Mouse (Mus musculus) liver, embryonic 14.5 days (tissue): ENCODE results near the gene Carns1. TPM values are rescaled to one million over a fixed set of nuclear protein-coding genes. Genes with fewer than 3 reads are reported as not detected.
A peak's percentile ranks its signal among the peaks of the same experiment; 100 is the strongest.

Experiments used
- ATAC-seq: fragments of 200-750 bp; cut with Nextera tagmentation; 2 replicates; pipeline ENCODE4 v1.8.0; 2017; ENCODE audit warnings: moderate number of reproducible peaks, mild to moderate bottlenecking, moderate library complexity; ENCODE audit not compliant: insufficient read depth
- DNase-seq, 3 experiments: peaks; one replicate each; pipeline ENCODE4 v3.0.0-alpha.2; 2012 to 2013; ENCODE audit warnings: low read depth in 3 of 3, low spot score in 3 of 3
- H3K27ac ChIP-seq: fragments of 300-500 bp; sonication (generic); 2 replicates; pipeline ENCODE4 v1.5.1; 2014; ENCODE audit warnings: moderate library complexity, mild to moderate bottlenecking, control low read depth, inconsistent platforms
- H3K27me3 ChIP-seq: fragments of 300-500 bp; sonication (generic); 2 replicates; pipeline ENCODE4 v1.6.1; 2014; ENCODE audit warnings: mild to moderate bottlenecking, low read length, moderate library complexity; ENCODE audit not compliant: control insufficient read depth, insufficient read depth
- H3K36me3 ChIP-seq: fragments of 300-500 bp; sonication (generic); replicated peaks from 2 replicates; pipeline ENCODE4 v1.6.1; 2014; ENCODE audit warnings: low read depth; ENCODE audit not compliant: control insufficient read depth, insufficient read depth
- H3K4me1 ChIP-seq, 2 experiments: fragments of 200-500 bp in 1 of 2; fragments of 300-500 bp in 1 of 2; sonication (generic) in 1 of 2; replicated peaks; 2 replicates each; pipeline ENCODE4 v1.6.1; 2012 to 2014; ENCODE audit warnings: antibody characterized with exemption in 1 of 2, inconsistent platforms in 1 of 2, low read length in 1 of 2; ENCODE audit not compliant: control insufficient read depth in 2 of 2, insufficient read depth in 2 of 2
- H3K4me2 ChIP-seq: fragments of 300-500 bp; sonication (generic); 2 replicates; pipeline ENCODE4 v1.6.1; 2014; ENCODE audit warnings: low read depth, mild to moderate bottlenecking, control low read depth, moderate library complexity
- H3K4me3 ChIP-seq, 2 experiments: fragments of 200-500 bp in 1 of 2; fragments of 300-500 bp in 1 of 2; sonication (generic) in 1 of 2; 2 replicates each; pipeline ENCODE4 v1.5.1; 2012 to 2014; ENCODE audit warnings: low read depth in 2 of 2, low read length in 2 of 2, mild to moderate bottlenecking in 2 of 2, control low read depth in 1 of 2, inconsistent platforms in 1 of 2, moderate library complexity in 1 of 2; ENCODE audit not compliant: insufficient read depth in 1 of 2
- H3K9ac ChIP-seq: fragments of 300-500 bp; sonication (generic); replicated peaks from 2 replicates; pipeline ENCODE4 v1.6.1; 2014; ENCODE audit warnings: mild to moderate bottlenecking, control low read depth, moderate library complexity
- H3K9me3 ChIP-seq: fragments of 300-500 bp; sonication (generic); 2 replicates; pipeline ENCODE4 v1.6.1; 2016; ENCODE audit warnings: low read length, mixed read lengths; ENCODE audit not compliant: control insufficient read depth
- CTCF ChIP-seq: IDR thresholded peaks from 2 replicates; pipeline ENCODE4 v1.5.1; 2016; ENCODE audit warnings: antibody characterized with exemption, low read depth, control low read depth
- EP300 ChIP-seq: IDR thresholded peaks from 2 replicates; pipeline ENCODE4 v1.6.1; 2016; ENCODE audit warnings: antibody characterized with exemption, low read depth
- WGBS: fragments of 180-500 bp; shearing (Covaris S2); extraction: QIAGEN DNeasy Blood & Tissue Kit; methylation state at CpG from one replicate; pipeline ENCODE4 v1.1.7; 2014; ENCODE audit not compliant: insufficient replicate concordance; 5-methylcytosine and 5-hydroxymethylcytosine counted together
- polyA plus RNA-seq, 2 experiments: library from polyadenylated mRNA; depleted of rRNA in 1 of 2; stranded (reverse) in 1 of 2; unstranded in 1 of 2; fragments of >200 nt; fragmentation: Nextera tagmentation in 1 of 2; extraction: Ambion mirVana in 1 of 2; gene quantifications; 2 replicates each; pipeline versions ENCODE4 v1.2.1 to v1.2.3; 2012 to 2014

Carns1 gene
- polyA plus RNA-seq, 2 experiments = 0.18 to 0.32 TPM

DNA sequence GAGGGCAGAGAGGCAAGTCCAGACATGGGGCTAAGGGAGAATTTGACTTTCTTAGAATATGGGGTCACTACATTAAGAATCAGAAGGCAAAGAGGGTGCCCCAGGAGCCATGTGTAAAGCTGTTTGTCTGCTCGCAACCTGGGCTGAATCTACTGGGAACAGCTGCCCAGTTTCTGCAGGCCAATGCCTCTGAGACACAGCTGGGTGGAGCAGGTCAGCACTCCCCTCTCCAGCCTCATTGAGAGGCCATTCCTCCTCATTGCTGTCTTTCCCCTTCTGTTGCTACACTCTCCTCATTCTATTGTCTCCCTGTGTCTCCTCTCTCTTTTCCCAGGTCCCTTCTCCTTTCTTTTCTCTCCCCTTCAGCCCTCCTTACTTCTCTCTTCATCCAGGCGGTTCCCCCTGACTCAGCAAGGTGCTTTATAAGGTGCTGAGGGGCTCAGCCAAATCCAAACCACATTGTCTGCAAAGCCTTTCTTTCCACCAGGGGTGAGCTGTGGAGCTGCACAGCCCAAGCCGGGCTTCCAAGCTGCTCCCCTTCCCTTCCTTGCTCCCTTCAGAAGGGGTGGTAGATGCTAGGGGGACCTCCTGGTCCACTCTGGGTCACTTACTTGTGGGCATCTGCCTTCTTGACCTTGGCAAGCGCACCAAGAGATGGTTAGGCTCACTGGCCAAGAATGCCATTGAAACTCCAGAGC is 36.8 kb upstream of the Carns1 start:
- TF ChIP-seq CTCF (no peak), EP300 (no peak)
- Histone ChIP-seq H3K27ac (no peak overlapping the region), H3K9ac (no peak overlapping the region), H3K4me2 (no peak overlapping the region), H3K36me3 (no peaks in the 10 kb centered on the region), H3K4me1 (peaks cover 0 to 8% of the 10 kb centered on the region in 2 experiments; a peak in 2 of 4 replicates), H3K4me3 (no peak overlapping the region), H3K27me3 (peaks cover 58% of the 10 kb centered on the region), H3K9me3 (no peaks in the 10 kb centered on the region)
- DNase-seq (no peak), ATAC-seq (no peak)
- 39% methylated on average over 4 of the region's 4 CpGs for WGBS

DNA sequence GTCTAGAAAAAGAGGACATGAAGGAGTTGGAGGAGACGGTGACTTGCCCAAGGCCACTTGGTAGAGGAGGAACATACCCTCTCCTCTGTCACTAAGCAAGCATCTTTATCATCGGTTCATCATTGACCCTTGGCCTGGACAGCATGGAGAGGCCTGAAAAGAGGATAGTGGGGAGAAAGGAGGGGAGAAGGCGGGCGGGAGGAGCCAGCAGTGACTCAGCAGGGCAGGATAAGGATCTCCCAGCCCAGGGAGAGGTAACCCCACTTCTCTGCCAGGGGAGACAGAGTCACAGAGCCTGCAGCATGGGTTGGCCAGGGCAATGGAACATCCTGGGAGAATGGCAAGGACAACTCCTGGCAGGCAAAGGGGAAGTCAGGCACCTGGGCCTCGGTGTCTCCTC is 33.3 kb upstream of the Carns1 start:
- Histone ChIP-seq H3K4me2 (no peak overlapping the region), H3K36me3 (no peaks in the 10 kb centered on the region), H3K27ac (no peak overlapping the region), H3K9me3 (no peaks in the 10 kb centered on the region), H3K4me3 (no peak overlapping the region), H3K4me1 (peaks cover 0 to 3% of the 10 kb centered on the region in 2 experiments; a peak in 1 of 4 replicates), H3K9ac (no peak overlapping the region), H3K27me3 (peaks cover 23% of the 10 kb centered on the region)
- no peak for TF ChIP-seq CTCF
- no peak for TF ChIP-seq EP300
- no peak for ATAC-seq
- DNase-seq = no peak
- 57% methylated on average over 5 of the region's 5 CpGs for WGBS

- Histone ChIP-seq H3K36me3 (no peaks in the 10 kb centered on the region), H3K4me3 (no peak overlapping the region), H3K9me3 (no peaks in the 10 kb centered on the region), H3K4me1 (peaks cover 0 to 7% of the 10 kb centered on the region in 2 experiments; a peak in 3 of 4 replicates), H3K27ac (no peak overlapping the region), H3K4me2 (no peak overlapping the region), H3K9ac (no peak overlapping the region), H3K27me3 (peaks cover 8% of the 10 kb centered on the region)
- WGBS = 5% methylated on average over 2 of the region's 2 CpGs
- DNase-seq (no peak), ATAC-seq (peak; percentile 38; the same call in 1 of the 2 replicates)
- TF ChIP-seq EP300 (no peak), CTCF (peak; percentile 96)
Measured at GRCm38 (mm10) chr19:4206971-4207370, 31.7 kb upstream of the Carns1 start.

- peaks cover 4% of the 10 kb centered on the region; the same call in 1 of the 2 replicates for H3K36me3 ChIP-seq
- TF ChIP-seq EP300 (no peak), CTCF (no peak)
- no peaks in the 10 kb centered on the region; the same call in none of the 2 replicates for H3K27me3 ChIP-seq
- WGBS = 51% methylated on average over 4 of the region's 4 CpGs
- peaks cover 8 to 20% of the 10 kb centered on the region in 2 experiments for H3K4me1 ChIP-seq
- no peak overlapping the region for H3K4me3 ChIP-seq
- DNase-seq (no peak), ATAC-seq (no peak)
- no peaks in the 10 kb centered on the region for H3K9me3 ChIP-seq
- no peak overlapping the region for H3K4me2 ChIP-seq
- H3K27ac ChIP-seq = no peak overlapping the region
- no peak overlapping the region for H3K9ac ChIP-seq
Measured at GRCm38 (mm10) chr19:4204889-4205288, 29.6 kb upstream of the Carns1 start.

GRCm38 (mm10) chr19:4203604-4204326 is 28.5 kb upstream of the Carns1 start:
- Histone ChIP-seq H3K9ac (no peak overlapping the region), H3K4me2 (no peak overlapping the region), H3K4me3 (no peak overlapping the region), H3K27me3 (no peaks in the 10 kb centered on the region; the same call in none of the 2 replicates), H3K9me3 (no peaks in the 10 kb centered on the region), H3K36me3 (peaks cover 6% of the 10 kb centered on the region; the same call in 1 of the 2 replicates), H3K4me1 (peaks cover 8 to 23% of the 10 kb centered on the region in 2 experiments), H3K27ac (no peak overlapping the region)
- TF ChIP-seq CTCF (no peak), EP300 (no peak)
- WGBS = 28% methylated on average over 13 of the region's 13 CpGs
- DNase-seq = no peak
- no peak for ATAC-seq
